Mouse (Mus musculus) kidney, adult 2 months (tissue): ENCODE measurements around the gene Ptprk.

Experiments used
- CTCF ChIP-seq: fragments of 200-500 bp; conservative IDR thresholded peaks from 2 replicates; pipeline ENCODE4 v1.5.1; 2011; ENCODE audit warnings: low read depth, mild to moderate bottlenecking, control low read depth, low read length, moderate library complexity, mixed read lengths; ENCODE audit not compliant: insufficient read depth, insufficient read length
- POLR2A ChIP-seq: fragments of 200-500 bp; IDR thresholded peaks from one replicate; pipeline ENCODE4 v1.6.1; 2011; ENCODE audit warnings: low read depth, low read length, control low read depth

DNA sequence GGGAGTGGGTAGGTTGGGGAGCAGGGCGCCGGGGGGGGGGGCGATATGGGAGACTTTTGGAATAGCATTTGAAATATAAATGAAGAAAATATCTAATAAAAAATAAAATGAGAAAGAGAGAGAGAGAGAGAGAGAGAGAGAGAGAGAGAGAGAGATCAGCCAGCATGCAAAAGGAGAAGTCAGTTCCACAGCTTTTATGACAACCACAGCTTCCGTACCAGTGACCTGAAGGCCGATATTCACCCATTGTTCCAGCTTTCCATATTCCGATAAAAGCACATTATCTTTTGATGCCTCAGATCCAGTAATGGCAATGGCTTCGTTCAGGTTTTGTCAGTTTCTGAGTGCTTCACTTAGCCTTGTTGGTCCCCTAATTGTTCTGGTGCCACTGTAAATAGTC, 542.6 kb downstream of the Ptprk start:
- TF ChIP-seq CTCF, result no peak
- TF ChIP-seq POLR2A, result no peak
